Mouse (Mus musculus) NIH3T3 (cell line): Measurements from ENCODE around the gene Dctd.

Experiments used
- DNase-seq: peaks from one replicate; pipeline ENCODE4 v3.0.0-alpha.2; 2012; ENCODE audit warnings: low read depth

The Dctd gene

DNA sequence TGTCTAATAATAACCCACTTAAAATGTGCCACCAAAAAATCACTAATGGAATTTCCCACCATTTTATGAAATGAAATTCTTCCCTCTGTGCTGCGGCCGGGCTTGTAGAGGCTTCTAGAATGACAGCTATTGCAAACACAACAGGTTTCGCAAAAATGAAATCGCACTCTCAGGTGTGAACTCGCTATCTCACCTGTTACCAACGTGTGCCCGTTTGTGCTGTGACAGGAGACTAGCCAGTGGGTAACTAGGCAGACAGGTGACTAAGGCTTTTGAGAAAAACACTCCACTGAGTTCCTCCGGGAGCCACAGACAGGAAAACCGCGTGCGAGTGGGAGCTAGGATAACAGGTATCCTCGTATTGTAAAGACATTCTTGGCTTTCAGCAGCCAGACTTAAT, at the start of gene Dctd:
Gene Dctd (plus strand): TSS at position 301 of the 400 bp plus-strand sequence.
- no peak for DNase-seq

DNA sequence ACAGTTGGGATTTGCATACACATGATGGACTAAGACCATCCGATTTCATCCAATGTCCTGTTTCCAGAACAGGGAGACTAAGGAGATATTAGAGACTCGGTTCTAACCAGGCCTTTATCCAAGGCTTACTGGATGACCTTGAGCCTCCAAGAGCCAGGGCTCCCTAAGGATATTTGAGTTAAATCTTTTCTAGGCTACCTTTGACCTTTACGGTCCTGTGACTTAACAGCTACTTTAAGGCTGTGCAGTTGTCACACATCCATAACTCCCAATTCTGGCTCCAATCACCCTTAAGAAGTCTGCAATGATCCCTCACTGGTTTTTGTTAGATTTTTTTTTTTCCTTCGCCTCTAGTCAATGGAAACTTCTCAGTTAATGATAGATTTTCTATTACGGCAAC, 45.3 kb upstream of the Dctd start:
- no peak for DNase-seq

DNA sequence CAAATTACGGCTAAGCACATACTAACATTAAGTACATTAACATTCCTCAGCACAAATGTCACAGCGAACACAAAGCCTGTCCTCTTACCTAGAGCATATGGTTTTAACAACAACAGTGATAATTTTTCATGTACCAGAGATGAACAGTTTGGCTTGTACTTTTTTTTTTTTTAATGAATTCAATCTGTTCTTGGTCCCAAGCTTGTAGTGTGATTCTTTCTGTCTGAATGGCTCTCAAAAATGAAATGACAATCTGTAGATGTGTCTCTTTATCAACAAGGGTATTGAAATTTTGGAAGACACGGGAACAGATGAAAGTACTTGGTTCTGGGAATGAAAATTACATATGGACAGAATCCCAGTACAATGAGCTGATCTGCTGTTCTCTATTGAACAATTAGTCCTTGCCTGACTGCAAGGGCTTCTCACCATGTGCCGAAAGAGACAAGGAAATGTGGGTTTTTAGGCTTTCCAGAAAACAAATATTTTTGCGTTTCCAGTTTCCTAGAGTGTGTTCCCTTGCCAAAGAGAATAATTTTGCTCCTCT, 35.3 kb upstream of the Dctd start:
- no peak for DNase-seq

DNA sequence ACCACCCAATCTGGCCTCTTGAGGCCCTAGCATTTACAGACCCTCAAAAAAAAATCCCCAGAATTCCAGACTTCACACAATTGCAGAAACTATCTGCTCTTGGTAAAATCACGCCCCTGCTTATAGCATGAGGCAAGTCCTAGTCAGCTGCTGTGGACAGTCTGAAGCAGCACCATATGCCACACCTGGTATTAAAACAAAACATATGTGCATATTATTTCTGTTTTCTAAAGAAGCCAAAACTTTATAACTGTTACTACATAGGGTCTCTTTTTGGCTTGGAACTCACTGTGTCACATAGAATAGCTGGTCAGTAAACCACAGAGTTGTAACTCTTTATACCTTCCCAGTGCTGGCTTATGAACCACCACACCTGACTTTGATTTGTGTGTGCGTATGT, 24.7 kb upstream of the Dctd start:
- no peak for DNase-seq

DNA sequence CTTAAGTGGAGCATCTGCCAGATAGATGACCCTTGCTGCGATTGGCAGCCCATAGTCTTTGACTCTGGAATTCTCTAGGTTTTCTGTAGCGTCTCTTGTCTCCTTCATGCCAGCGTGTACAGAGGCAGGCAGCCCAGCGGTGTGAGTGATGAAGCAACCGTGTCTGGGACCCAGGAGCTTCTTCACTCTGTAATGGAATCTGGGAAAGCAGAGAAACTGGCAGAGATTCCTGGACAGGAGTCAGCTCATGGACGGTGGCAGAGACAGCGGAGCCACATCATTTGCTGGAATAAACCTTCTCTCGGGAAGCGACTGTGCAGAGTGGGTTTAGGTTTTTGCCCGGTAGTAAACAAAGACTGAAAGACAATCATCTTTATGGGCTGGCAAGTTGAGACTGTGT, 16.5 kb upstream of the Dctd start:
- DNase-seq = no peak

DNA sequence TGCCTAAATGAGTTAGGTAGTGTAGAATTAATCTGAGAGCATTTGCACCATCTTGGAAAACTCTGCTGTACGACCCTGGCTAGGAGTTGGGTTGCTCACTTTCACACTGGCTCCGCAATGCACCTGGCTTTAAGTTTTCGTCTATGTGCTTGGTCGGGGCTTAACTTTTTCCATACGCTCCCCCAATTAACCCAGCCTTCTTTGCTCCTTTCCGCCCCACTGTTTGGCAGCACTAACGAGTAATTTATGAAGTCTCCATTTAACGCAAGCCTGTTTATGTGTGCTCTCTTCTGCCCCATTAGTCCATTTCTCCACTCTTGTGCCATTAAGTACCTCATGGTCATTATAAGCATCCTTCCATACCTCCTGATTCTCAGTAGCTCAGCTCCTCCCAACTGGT, 8.2 kb upstream of the Dctd start:
- DNase-seq = no peak

DNA sequence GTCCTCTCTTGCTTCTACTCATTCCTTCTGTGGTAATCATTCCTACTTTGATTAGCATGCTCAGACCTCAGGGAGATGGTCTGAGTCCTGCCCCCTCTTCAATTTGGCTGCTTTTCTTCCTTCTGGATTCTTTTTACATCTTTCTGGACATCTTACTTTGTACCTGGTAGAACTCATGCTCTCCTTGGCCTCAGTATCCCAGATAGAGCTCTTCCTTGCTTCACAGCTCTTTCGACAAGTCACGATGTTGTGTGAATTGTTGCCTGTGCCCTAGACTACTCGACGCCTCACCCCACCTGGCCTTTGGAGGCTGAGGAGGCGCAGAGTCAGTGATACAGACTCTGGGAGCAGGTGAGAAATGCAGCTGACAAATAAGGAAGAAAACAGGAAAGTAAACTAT, 3.5 kb upstream of the Dctd start:
- DNase-seq = no peak

DNA sequence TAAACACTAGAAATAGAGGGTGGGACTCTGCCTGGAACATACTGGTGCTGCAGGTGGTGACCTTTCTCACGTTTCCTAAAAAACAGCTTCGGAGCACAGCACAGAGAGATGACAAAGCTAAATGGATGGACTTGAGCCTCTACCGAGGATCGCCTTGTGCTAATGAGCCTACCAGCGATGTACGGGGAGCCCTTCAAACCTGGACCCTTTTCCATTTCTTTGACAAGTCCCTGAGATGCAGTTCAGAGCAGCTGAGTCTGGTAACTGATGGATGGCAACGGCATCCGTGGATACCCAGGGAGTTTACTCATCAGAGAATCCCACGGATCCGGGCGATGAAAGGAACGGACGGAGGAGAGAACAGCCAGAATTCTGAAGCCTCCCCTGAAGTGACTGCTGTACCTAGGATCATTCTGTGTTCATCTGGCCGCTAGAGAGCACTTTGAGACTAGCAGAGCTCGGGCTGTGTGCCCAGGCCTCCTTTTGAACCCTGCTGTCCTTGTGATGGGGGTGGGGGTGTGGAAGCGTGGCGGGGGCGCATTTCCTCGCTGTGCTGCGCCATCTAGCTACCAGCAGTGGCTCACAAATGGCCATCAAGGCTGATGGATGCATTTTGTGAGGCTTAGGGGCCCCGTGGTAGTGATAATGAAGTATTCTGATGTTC, 1.6 kb upstream of the Dctd start:
- DNase-seq = peak; percentile 52

DNA sequence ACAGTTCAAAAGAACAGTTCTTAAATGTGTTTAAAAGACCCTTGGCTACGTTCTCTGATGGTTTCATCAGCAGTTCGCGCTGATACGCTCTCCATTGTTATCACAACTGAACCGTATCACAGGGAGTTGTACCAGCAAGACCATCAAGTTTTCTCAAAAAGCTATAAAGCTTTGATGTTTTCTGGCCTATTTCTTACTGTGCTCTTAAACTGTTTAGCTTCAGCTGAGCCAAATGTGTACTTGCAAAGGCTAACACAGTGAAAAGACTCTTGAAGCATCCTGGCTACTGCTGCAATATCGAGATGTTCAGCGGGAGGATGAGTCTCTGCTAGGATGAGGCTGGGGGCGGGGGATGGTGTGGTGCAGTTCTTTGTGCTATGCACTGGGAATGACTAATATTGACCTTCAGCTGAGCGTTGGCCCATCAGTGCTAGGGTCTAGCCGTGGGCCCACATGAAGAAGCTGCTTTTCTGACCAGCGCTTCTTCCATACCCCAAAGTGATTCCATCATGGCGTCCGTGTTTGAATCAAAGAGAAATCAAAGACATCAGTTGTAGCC, 732 bp upstream of the Dctd start:
- no peak for DNase-seq

DNA sequence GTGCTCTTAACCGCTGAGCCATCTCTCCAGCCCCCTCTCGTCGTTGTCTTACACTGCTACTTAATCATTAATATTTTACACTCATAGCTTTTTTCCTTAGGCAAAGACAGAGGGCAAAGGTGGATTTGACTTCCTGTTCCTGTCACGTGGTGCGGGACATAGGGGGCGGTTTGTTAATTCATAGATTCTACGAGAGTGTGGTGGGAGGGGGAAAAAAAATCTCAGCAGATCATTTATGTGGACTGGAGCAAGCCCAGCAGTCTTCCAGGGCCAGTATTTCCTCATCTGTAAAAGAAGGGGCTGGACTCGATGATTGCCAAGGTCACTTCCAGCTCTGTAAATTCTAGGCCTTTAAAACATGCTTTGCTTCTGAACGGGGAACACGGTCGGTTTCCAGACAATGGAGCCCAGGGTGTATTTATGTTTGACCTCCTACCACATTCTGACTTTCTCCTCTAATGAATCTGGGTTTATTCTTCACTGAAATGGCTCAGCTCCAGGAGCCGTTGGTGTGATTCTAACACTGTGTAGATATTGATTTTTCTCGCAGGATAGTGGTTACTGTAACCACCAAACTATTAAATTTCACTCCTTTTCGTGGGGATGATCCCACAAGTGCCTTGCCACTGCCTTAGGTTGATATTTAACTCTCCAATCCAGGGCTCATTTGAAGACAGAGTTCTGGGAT, 1.4 kb downstream of the Dctd start:
- no peak for DNase-seq

DNA sequence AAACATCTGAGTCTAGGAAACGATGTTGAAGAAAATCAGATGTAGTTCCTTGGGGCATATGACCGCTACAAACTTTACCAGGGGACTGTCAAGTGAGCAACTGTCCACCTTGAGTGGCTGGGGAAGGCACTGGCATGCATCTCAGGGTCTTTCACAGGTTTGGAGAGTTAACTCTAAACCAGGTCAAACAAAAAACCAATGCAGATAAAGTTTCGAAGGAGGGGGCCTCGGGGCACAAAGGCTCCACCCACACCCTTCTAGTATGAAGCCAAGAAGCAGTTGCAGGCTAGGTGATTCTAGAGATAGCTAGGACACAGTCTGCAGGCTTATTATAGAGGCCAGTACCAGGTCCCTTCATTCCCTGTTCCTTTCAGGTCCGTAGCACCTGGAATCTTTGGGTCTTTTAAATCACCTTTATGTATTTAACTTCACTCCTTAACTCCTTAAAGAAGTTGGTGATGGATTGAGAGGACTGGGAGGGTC, 10.5 kb downstream of the Dctd start:
- no peak for DNase-seq

DNA sequence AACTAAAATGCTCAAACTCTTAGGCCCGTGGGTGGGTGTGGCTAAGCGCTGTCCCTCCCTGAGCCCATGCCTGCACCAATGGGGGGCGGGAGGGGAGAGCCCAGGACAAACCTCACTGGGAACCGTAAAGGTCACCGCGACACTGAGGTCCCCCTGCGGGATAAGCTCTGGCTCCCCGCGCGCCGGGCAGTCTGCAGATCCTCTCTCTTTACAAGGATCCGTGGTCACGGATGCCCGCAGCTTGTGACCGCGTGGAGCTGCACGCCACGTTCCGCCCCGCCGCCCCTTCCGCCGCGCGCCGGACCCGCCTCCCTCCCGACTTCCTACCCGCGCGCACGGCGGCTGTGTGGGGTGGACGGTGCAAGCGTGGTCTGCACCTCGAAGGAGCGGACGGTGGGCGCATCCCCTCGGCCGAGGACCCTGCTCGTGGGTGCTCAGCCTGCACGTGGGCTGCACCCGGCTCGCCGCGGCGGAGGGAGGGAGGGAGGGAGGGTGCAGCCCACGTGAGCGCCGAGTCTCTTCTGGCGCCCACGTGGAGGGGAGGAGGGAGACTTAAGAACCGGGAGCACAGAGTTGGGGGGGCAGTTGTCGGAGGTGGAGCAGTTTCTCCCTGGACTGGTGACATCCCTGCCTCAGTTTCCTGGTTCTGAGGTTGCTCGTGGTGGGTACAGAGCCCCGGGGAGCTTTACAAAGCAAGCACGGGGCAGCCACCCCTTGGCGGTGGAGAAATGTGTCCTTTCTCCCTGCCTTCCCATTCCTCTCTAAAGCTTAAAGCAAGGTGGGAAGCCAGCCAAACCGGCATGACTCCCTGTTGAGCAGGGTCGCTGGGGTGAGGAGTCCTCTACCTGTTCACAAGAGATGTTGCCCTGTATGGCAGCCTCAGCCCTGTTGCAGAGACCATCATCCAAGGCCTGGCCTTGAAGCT, 11.2 kb downstream of the Dctd start:
- DNase-seq = peak; percentile 83

DNA sequence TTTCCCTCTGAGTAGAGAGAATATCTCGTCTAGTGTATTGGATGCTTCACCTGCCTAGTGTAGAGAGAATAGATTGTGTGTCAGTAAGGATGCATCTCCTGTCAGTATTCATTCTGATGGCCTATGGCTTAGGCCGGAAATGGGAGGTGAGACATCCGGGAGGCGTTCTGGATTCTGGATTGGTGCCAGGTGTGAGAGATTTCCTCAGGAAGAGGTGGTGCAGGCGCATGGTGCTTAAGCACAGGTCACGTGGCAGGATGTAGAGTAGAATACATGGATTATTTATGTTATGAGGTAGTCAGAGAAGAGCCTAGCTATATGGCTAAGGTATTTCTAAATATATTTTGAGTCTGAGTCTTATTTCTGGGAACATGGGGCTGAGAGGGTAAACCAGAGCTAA, 15.7 kb downstream of the Dctd start:
- DNase-seq = no peak

DNA sequence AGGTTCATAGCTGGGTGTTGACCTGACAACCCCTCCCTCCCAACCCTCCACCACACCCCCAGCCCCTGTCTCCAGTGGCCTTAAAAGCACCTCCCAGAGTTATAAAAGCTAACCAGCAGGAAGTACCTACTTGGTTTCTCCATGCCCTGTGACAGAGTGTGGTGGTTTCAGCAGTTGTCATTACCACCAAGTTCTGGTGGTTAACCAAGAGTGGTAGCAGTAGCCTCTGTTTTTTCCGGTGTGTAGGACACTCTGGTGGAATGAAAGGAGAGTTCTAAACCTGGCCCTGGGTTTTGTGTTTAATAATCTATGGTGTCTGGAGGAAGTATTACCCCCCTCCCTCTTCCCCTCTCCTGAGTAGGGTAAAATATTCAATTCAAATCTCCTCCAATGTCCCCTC, 24.1 kb downstream of the Dctd start:
- no peak for DNase-seq

DNA sequence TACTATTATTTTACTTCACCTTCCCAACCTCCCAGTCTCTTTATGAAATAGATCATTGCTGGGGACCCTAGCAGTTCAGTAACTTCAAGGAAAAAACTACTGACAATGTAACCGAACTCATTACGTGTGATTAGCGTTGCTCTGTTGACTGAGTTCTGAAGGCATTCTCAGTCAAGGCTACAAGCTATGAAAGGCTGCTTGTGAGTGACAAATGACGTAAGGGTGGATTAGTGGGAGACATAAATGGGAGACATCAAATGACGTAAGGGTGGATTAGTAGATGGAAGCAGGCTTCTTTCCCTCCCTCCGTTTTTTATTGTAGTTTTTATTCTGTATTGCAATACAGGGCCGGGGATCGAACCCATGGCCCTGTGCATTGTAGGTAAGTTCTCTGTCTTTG, 26.0 kb downstream of the Dctd start:
- no peak for DNase-seq

DNA sequence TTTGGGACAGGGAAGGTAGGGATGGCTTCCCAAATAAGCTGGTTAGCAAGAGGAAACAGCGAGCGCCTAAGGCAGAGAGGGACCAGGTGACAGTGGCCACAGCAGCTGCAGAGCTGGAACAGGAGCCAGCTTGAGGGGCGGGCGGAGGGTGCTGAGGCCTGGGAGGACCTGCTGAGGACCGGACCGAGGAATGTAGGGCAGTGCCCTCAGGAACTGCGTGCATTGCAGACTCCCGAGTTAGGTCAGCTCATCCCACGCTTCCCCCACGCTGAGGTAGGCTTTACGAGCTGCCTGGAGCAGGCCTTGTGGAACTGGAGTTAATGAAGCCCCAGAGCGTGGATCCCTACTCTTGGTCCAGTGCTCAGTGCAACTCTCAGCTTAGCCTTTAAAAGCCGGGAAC, 28.1 kb downstream of the Dctd start:
- DNase-seq = no peak

DNA sequence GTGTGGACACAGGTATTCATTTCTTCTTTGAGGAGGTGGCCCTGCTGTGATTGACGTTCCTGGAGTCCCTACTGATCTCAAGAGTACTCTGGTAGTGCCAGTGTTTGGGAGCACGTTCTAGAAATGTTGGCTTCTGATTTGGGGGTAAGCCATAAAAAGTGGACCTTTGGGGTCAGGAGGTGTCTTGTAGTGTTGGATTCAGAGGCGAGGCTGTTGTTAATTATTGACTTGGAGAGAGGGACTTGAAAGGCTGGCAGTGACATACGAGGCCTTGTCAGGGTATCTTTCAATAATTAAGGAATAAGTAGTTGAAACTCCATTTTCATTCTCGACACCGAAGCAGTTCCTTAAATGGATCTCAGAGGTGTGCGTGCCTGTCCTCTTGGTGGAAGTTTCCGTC, 31.4 kb downstream of the Dctd start:
- no peak for DNase-seq

DNA sequence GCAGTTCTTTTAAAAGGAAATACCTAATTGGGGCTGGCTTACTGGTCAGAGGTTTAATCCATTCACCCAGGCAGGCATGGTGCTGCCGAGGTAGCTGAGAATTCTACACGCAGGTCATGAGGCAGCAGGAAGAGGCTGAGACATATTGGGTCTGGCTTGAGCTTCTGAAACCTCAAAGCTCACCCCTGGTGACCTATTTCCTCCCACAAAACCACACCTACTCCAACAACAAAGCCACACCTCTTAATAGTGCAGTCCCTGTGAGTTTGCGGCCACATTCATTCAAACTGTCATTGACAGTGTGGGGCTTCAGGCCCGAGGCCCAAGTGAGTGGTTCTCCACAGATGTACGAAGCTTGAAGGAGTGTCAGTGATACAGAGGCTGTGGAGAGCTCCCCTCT, 34.4 kb downstream of the Dctd start:
- DNase-seq = no peak

DNA sequence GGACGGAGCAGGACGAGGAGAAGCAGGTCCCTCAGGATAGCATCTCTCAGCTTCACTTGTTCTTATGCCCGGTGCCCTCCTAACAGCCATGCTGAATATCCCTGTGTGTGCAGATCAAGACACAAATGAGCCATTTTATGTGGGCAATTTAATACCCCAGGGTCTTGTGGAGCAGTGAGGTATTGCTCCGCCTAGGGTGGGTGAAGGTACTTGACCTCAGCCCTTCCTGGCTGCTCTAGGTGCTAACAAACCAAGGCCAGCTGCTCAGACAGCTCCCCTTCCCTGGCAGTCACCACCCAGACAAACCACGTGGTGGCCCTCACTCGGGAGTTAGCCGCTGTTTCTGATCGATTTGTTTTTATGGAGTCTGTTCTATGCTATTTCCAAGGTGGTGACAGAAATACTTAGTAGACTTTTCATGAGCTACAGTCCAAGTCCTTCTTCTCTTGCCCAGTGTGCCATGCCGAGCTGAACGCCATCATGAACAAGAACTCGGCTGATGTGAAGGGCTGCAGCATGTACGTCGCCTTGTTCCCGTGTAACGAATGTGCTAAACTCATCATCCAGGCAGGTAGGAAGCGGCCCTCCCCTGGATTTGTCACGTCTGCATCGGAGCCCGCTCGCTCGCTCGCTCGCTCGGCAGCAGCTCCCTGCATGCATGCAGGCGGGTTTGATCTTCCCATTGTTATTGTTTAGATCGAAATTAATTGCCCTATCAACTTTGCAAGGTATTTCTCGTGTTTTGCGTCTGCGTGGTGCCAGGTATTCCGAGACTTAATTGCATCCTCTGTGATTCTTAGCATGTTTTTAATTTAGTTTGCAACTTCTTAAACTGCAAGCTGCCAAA, 38.1 kb downstream of the Dctd start:
- no peak for DNase-seq

DNA sequence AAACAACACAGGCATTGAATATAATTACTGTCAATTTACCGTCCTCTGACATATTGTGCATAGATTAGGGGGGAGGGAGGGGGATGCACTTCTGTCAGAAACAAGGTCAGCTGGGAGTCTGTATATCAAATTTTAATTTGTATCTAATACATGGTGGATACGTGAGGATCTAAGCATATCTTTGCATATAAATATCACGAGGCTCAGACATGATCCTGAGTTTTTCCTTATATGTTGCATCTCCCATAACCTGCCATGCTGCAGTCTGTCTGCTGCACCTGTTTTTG, 38.7 kb downstream of the Dctd start:
- DNase-seq = no peak

DNA sequence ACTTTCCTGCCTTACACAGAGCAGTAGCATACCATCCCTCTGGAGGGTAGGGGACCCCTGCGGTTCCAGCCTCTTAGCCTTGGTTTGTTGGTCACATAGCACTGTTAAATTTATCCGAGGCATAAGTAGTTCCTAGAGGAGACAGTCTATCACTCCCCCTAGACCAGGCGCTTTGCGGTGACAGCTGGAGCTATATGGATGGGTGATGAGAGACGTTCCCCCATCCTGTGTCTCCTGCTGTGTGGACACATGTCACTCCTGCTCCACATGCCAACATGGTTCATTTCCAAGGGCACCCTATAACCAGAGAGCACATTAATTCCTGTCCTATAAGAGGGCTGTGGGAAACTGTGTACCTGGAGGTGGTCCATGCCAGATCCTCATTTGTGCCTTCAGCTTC, 42.1 kb downstream of the Dctd start:
- no peak for DNase-seq

DNA sequence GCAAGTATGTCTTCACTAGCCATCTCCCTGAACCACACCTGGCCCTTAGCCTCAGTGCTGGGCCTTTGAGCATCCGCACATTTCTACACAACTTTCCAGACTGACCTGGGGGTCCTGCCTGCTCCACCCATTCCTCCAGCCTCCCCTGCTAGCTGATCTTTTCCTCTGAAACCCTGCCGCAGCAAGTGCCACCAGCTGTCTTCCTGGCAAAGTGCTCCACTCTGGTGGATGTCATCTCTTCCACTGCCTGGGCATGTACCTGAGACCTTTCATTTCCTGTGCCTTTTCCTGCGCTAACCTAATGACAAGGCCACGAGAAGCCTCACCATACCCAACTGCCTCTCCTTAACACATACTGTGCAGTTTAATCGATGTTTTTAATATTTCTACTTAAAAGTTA, 46.9 kb downstream of the Dctd start:
- no peak for DNase-seq
